In genomic region chr1:156566132-156566531, GRCm38 (mm10) we compare ENCODE assay signal across 10 mouse cellular contexts. TPM values are rescaled to one million over a fixed set of nuclear protein-coding genes. Genes with fewer than 3 reads are reported as not detected.
A peak's percentile ranks its signal among the peaks of the same experiment; 100 is the strongest.
DNase-seq lines count a peak whose midpoint lies in the region; ATAC-seq and TF ChIP-seq lines count a peak whose summit lies in the region.
"Had no signal": no experiment of that assay in that cellular context is flagged by ENCODE, and none has a peak within 500 bp of the region (broad histone marks: within the 10 kb centered on the region; RNA-seq: fewer than 3 reads in every experiment).

No protein-coding gene starts in this region.

- no peak overlapping the region for H3K27ac ChIP-seq in layer of hippocampus, adult 2 months
- H3K27ac ChIP-seq in ES-E14 (ENCODE audit: insufficient read depth, low read depth, low read length, poor library complexity, severe bottlenecking) = no peak overlapping the region; the same call in 1 of the 2 replicates
- no peak overlapping the region for H3K27ac ChIP-seq in cortical plate, adult 2 months (ENCODE audit: insufficient read depth, low read length)
- H3K27ac ChIP-seq: embryonic facial prominence, embryonic 15.5 days; limb, embryonic 13.5 days had no signal

- intact Hi-C loops in left cerebral cortex, postnatal 36 days (cut with DNase I) = loop anchor here (10.0 kb wide), 1 partner anchor 49 kb away; no protein-coding TSS in a partner anchor

- H3K36me3 ChIP-seq in ES-E14 (ENCODE audit: control insufficient read depth, insufficient read depth, low read length, poor library complexity, severe bottlenecking) = no peaks in the 10 kb centered on the region
- H3K36me3 ChIP-seq: embryonic facial prominence, embryonic 15.5 days; limb, embryonic 13.5 days had no signal

- no peak for TF ChIP-seq POLR2A in cortical plate, adult 2 months (IDR thresholded peaks at IDR 0.05; ENCODE audit: extremely low read depth, insufficient read depth, low read length)

- no peak overlapping the region for H3K4me3 ChIP-seq in layer of hippocampus, adult 2 months
- H3K4me3 ChIP-seq in ES-E14 (ENCODE audit: insufficient read depth in 1 of 2, low read depth in 1 of 2, low read length in 2 of 2, poor library complexity in 1 of 2, severe bottlenecking in 1 of 2) = no peak overlapping the region
- H3K4me3 ChIP-seq in cortical plate, adult 2 months (ENCODE audit: insufficient read depth, low read length) = no peak overlapping the region
- H3K4me3 ChIP-seq: embryonic facial prominence, embryonic 15.5 days; limb, embryonic 13.5 days had no signal

- TF ChIP-seq CTCF in layer of hippocampus, adult 2 months (conservative IDR thresholded peaks at IDR 0.05) = peak; percentile 72
- TF ChIP-seq CTCF in cortical plate, adult 2 months (IDR thresholded peaks at IDR 0.05; ENCODE audit: extremely low read depth, insufficient read depth, low read length) = 0 out of 2 replicates have a peak, but pooled peaks have one; percentile 11

- no peak for DNase-seq in layer of hippocampus, adult 2 months (ENCODE audit: low spot score in 2 of 2)
- DNase-seq in layer of hippocampus, postnatal 25 days (ENCODE audit: extremely low spot score in 1 of 2, low spot score in 1 of 2) = no peak
- DNase-seq in ES-E14 (ENCODE audit: low read depth, low spot score) = peak; percentile 65
- DNase-seq in retina, postnatal 1 day = peak; percentile 23
- DNase-seq in left cerebral cortex, postnatal 36 days (ENCODE audit: low spot score in 2 of 2) = no peak
- no peak for DNase-seq in frontal cortex, postnatal 10 days (ENCODE audit: low spot score in 2 of 2)

- no peaks in the 10 kb centered on the region for H3K9me3 ChIP-seq in ES-E14 (ENCODE audit: control insufficient read depth, insufficient read depth, low read depth, low read length)
- H3K9me3 ChIP-seq: embryonic facial prominence, embryonic 15.5 days; limb, embryonic 13.5 days had no signal

- ATAC-seq in frontal cortex, adult (ENCODE audit: low TSS enrichment) = no peak

- peaks cover 5 to 10% of the 10 kb centered on the region in 2 experiments; a peak in 3 of 4 replicates for H3K4me1 ChIP-seq in ES-E14 (ENCODE audit: control insufficient read depth in 2 of 2, insufficient read depth in 2 of 2, low read length in 2 of 2, poor library complexity in 1 of 2)
- no peaks in the 10 kb centered on the region; the same call in 1 of the 2 replicates for H3K4me1 ChIP-seq in cortical plate, adult 2 months (ENCODE audit: control insufficient read depth, insufficient read depth, low read length)
- H3K4me1 ChIP-seq: embryonic facial prominence, embryonic 15.5 days had no signal

- no peak overlapping the region for H3K9ac ChIP-seq in ES-E14 (ENCODE audit: insufficient read depth, low read depth, low read length, poor library complexity, severe bottlenecking)
- H3K9ac ChIP-seq: embryonic facial prominence, embryonic 15.5 days; limb, embryonic 13.5 days had no signal

- in situ Hi-C loops in ES-E14 (cut with MboI; ENCODE audit: low sequenced_read_pairs in 2 of 2, unreplicated experiment in 2 of 2) = no loop called here

TF ChIP-seq in ES-E14, 5 proteins besides CTCF, POLR2A, EP300 and RAD21:
- TF ChIP-seq CHD2 (IDR thresholded peaks at IDR 0.05; ENCODE audit: low read depth, low read length) = no peak
- no peak for TF ChIP-seq HCFC1 (IDR thresholded peaks at IDR 0.05; ENCODE audit: borderline replicate concordance, insufficient read depth, low read length)
- TF ChIP-seq ZC3H11A (IDR thresholded peaks at IDR 0.05; ENCODE audit: borderline replicate concordance, low read depth, low read length) = no peak
- peak; percentile 67; the same call in 1 of the 2 replicates for TF ChIP-seq ZNF384 (IDR thresholded peaks at IDR 0.05; ENCODE audit: low read depth, low read length)

RNA-seq across cellular contexts. Expression of gene Abl2, which starts 7.5 kb away (rescaled TPM):
- total RNA-seq in layer of hippocampus, adult 2 months (2021) = 10 to 100 TPM; 87.4 to 88.2 TPM
- 10 to 100 TPM; 78.2 to 83.8 TPM for total RNA-seq in layer of hippocampus, postnatal 25 days (2021)
- total RNA-seq in ES-E14 (2012; rRNA removed) = 41.1 and 42.3 TPM in 2 replicates
- 16.9 and 18.9 TPM in 2 replicates for polyA plus RNA-seq in cortical plate, adult 2 months (2012; rRNA removed)
- total RNA-seq in left cerebral cortex, postnatal 36 days (2021) = 10 to 100 TPM; 53.8 to 69.7 TPM

RNA-seq across cellular contexts. Expression of gene Gm10031, which starts 42.3 kb away (rescaled TPM):
- total RNA-seq in layer of hippocampus, adult 2 months (2021) = 10 to 100 TPM; 40.4 to 44.5 TPM
- 10 to 100 TPM; 45.3 to 48.8 TPM for total RNA-seq in layer of hippocampus, postnatal 25 days (2021)
- total RNA-seq in ES-E14 (2012; rRNA removed) = 19.4 and 20.3 TPM in 2 replicates
- polyA plus RNA-seq in cortical plate, adult 2 months (2012; rRNA removed) = 9.7 and 10.3 TPM in 2 replicates
- 10 to 100 TPM; 42.9 to 43.3 TPM for total RNA-seq in left cerebral cortex, postnatal 36 days (2021)

Comparison
In these comparisons a context has a peak if more than half of its experiments do, and no peak if none do; other contexts are left out.
1. DNase-seq: peak in ES-E14 (single experiment) and retina, postnatal 1 day (single experiment); none in layer of hippocampus, adult 2 months (0 of 2), layer of hippocampus, postnatal 25 days (0 of 2), left cerebral cortex, postnatal 36 days (0 of 2) and frontal cortex, postnatal 10 days (0 of 2).